Mouse (Mus musculus): ENCODE data around the gene Wwc2. TPM values are rescaled to one million over a fixed set of nuclear protein-coding genes. Genes with fewer than 3 reads are reported as not detected.

Gene Wwc2
- polyA plus RNA-seq, 1 experiment from 2014 or later, result 16.7 TPM

DNA sequence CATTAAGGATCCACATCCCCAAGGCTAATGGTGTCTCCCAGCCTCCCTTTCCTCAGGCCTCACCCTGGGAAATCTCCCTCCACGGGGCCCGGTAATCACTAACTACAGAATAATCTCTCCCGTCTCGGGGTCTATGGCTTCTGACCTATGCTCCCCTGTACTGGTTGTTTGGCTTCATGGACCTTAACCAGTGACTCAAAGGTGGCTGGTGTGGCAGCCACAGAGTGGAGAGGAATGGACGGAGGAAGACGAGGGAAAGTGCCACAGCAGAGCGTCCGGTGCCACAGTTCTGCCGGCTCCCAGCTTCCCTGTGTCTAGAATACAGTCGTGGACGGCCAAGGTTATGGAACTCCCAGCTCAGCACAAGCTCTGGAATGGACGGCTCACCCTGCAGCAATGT, 114.9 kb downstream of the Wwc2 start:
- no peak overlapping the region for H3K9ac ChIP-seq (replicated peaks; ENCODE audit: low read length)
- H3K27me3 ChIP-seq (ENCODE audit: insufficient read depth, low read length), result no peaks in the 10 kb centered on the region
- no peak overlapping the region for H3K27ac ChIP-seq (ENCODE audit: low read length)
- 84% methylated on average over 12 of the region's 12 CpGs for WGBS
- peak; percentile 39 for ATAC-seq (ENCODE audit: low FRiP score, low TSS enrichment)
- no peaks in the 10 kb centered on the region; the same call in 1 of the 2 replicates for H3K4me1 ChIP-seq (ENCODE audit: insufficient read depth, low read length)
- no peaks in the 10 kb centered on the region for H3K9me3 ChIP-seq (ENCODE audit: low read length)
- no peak overlapping the region for H3K4me2 ChIP-seq (replicated peaks; ENCODE audit: low read depth, low read length)
- H3K4me3 ChIP-seq (ENCODE audit: low read length), result no peak overlapping the region
- H3K36me3 ChIP-seq (ENCODE audit: insufficient read depth, low read length), result peaks cover 32% of the 10 kb centered on the region

DNA sequence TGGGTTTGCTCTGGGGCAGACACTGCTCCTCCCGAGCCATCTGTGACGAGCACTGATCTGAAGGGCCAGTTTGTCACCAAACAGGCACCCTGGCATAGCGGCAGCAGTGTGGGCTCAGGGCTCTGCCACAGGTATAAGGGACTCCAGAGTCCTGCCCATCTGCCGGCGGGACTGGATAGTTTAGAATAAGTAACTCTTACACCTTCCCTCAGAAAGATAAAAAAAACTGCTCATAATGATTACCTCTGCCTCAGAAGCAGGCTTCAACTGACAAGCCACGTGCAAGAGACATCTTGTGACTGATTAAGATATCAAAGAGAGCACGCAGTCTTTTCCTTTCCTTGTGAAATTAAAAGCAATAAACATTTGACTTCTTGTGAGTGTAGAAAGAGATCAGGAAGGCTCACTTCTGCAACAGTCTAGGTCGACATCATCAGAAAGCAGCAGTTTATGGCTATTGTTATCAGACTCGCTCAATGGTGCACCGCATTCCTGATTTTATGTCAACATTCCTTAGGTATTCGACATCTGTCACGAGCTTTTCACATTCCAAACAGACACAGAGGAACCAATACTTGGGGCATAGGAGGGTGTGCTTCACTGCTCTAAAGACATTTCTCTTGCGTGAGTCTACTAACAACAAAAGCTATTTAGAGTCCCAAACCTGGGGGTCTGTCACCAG, 116.1 kb downstream of the Wwc2 start:
- no peak for ATAC-seq (ENCODE audit: low FRiP score, low TSS enrichment)
- H3K27ac ChIP-seq (ENCODE audit: low read length), result no peak overlapping the region

DNA sequence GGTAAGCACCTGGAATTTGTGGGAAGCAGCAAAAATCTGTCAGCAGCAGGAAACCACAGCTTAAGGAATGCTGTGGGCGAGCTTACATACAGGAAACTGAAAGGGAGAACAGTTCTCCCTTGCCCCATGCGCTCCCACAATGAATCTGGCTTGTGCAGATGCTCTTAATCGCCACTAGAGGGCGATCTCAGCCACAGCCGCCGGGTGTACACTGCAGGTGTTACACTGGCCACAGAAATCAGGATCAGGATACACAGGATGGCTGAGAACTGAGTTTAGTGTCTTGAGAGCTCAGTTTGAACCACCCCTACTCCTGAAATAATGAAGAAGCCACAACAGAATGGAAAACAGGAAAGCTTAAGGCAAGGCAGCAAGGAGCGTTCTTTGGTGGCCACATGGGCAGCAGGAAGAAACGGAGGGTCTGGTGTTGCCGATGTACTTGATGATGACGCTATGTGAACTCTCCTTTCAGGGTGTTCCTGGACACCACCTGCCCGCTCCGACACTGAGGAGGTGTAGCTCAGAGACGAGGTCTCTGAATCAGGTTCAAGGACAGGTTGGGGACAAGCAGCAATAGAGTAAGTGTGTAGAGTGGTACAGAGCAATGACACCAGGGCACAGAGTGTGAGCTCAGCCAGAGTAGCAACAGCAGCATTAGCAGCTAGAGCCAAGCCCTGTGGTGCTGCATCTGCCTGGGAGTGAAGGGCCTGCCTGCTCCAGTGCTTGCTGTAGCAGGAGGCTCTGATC, 118.2 kb downstream of the Wwc2 start:
- Histone ChIP-seq H3K4me1 (ENCODE audit: insufficient read depth, low read length) (no peaks in the 10 kb centered on the region; the same call in 1 of the 2 replicates), H3K4me3 (ENCODE audit: low read length) (no peak overlapping the region), H3K9me3 (ENCODE audit: low read length) (no peaks in the 10 kb centered on the region), H3K9ac (replicated peaks; ENCODE audit: low read length) (no peak overlapping the region), H3K36me3 (ENCODE audit: insufficient read depth, low read length) (peaks cover 45% of the 10 kb centered on the region), H3K27ac (ENCODE audit: low read length) (no peak overlapping the region), H3K4me2 (replicated peaks; ENCODE audit: low read depth, low read length) (no peak overlapping the region), H3K27me3 (ENCODE audit: insufficient read depth, low read length) (no peaks in the 10 kb centered on the region)
- ATAC-seq (ENCODE audit: low FRiP score, low TSS enrichment), result peak; percentile 75
- WGBS, result 53% methylated on average over 13 of the region's 13 CpGs

More for the DNA sequence above, 116.1 kb downstream of the Wwc2 start:
- no peaks in the 10 kb centered on the region for H3K9me3 ChIP-seq (ENCODE audit: low read length)
- peaks cover 37% of the 10 kb centered on the region for H3K36me3 ChIP-seq (ENCODE audit: insufficient read depth, low read length)
- 63% methylated on average over 13 of the region's 13 CpGs for WGBS
- H3K4me2 ChIP-seq (replicated peaks; ENCODE audit: low read depth, low read length), result no peak overlapping the region
- no peaks in the 10 kb centered on the region; the same call in 1 of the 2 replicates for H3K4me1 ChIP-seq (ENCODE audit: insufficient read depth, low read length)
- H3K9ac ChIP-seq (replicated peaks; ENCODE audit: low read length), result no peak overlapping the region
- no peaks in the 10 kb centered on the region for H3K27me3 ChIP-seq (ENCODE audit: insufficient read depth, low read length)
- H3K4me3 ChIP-seq (ENCODE audit: low read length), result no peak overlapping the region

DNA sequence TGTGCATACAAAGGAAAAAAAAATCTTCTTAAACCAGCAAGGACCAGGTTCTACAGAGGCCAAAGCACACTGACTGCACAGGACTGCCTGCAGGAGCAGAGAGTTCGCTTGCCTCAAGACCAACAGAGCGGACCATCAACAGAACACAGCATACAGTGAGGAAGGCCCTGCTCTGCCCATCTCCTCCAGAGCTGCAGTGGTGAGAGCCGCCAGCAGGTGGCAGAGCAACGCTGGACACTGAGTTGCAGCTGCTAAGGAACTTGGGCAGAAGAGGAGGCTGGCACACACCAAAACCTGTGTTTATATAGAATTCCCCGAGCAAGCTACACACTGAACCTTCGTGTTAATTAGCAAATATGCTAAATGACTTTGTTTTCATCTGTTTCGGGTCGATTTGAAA, 123.7 kb downstream of the Wwc2 start:
- 24% methylated on average over 8 of the region's 8 CpGs for WGBS
- H3K27ac ChIP-seq (ENCODE audit: low read length), result no peak overlapping the region
- H3K36me3 ChIP-seq (ENCODE audit: insufficient read depth, low read length), result peaks cover 64% of the 10 kb centered on the region
- H3K9ac ChIP-seq (replicated peaks; ENCODE audit: low read length), result no peak overlapping the region
- H3K4me3 ChIP-seq (ENCODE audit: low read length), result no peak overlapping the region
- no peak overlapping the region for H3K4me2 ChIP-seq (replicated peaks; ENCODE audit: low read depth, low read length)
- ATAC-seq (ENCODE audit: low FRiP score, low TSS enrichment), result peak; percentile 80
- H3K27me3 ChIP-seq (ENCODE audit: insufficient read depth, low read length), result no peaks in the 10 kb centered on the region
- no peaks in the 10 kb centered on the region for H3K4me1 ChIP-seq (ENCODE audit: insufficient read depth, low read length)
- H3K9me3 ChIP-seq (ENCODE audit: low read length), result no peaks in the 10 kb centered on the region

DNA sequence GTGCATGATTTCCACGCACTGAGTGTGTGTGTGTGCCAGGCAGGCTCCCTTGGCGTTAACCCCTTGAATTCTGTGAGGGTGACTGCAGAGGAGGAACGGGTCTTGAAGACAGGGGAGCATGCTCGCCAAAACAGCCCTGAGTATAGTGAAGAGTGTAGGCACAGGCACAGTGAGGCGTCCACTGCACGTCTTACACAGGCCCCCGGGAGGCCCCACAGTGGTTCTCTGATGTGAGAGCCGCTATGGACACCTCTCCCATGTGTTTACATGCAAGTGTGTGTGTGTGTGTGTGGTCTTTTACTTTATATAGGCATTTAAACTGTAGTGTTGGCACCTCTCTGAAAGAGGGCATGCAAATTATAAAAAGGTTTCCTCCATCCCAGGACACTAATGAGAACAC, 124.2 kb downstream of the Wwc2 start:
- H3K36me3 ChIP-seq (ENCODE audit: insufficient read depth, low read length), result peaks cover 68% of the 10 kb centered on the region
- no peak overlapping the region for H3K4me3 ChIP-seq (ENCODE audit: low read length)
- H3K4me1 ChIP-seq (ENCODE audit: insufficient read depth, low read length), result no peaks in the 10 kb centered on the region
- no peak overlapping the region for H3K9ac ChIP-seq (replicated peaks; ENCODE audit: low read length)
- WGBS, result 91% methylated on average over 8 of the region's 8 CpGs
- no peaks in the 10 kb centered on the region for H3K27me3 ChIP-seq (ENCODE audit: insufficient read depth, low read length)
- H3K4me2 ChIP-seq (replicated peaks; ENCODE audit: low read depth, low read length), result no peak overlapping the region
- ATAC-seq (ENCODE audit: low FRiP score, low TSS enrichment), result peak; percentile 29; the same call in 1 of the 2 replicates
- no peak overlapping the region for H3K27ac ChIP-seq (ENCODE audit: low read length)
- no peaks in the 10 kb centered on the region for H3K9me3 ChIP-seq (ENCODE audit: low read length)

DNA sequence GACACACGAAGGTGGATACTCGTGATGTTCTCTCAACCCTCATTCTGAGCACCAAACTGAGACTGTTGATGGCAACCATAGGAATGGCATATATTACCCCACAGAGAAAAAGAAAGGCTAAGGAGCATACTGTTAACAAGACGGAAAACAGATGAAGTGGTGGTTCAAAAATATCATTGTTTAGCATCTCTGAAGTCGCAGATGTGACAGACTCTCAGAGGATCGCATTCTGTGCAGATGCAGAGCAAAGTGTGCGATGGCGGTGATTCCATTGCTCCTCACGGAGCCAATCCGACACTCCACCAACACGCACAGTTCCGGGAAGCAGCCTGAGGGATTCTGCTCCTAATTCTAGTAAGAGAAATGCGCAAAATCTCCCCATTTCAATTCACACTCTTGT, 131.5 kb downstream of the Wwc2 start:
- Histone ChIP-seq H3K27ac (ENCODE audit: low read length) (no peak overlapping the region), H3K27me3 (ENCODE audit: insufficient read depth, low read length) (no peaks in the 10 kb centered on the region), H3K4me3 (ENCODE audit: low read length) (no peak overlapping the region), H3K9me3 (ENCODE audit: low read length) (no peaks in the 10 kb centered on the region), H3K4me2 (replicated peaks; ENCODE audit: low read depth, low read length) (no peak overlapping the region), H3K36me3 (ENCODE audit: insufficient read depth, low read length) (peaks cover 68% of the 10 kb centered on the region), H3K4me1 (ENCODE audit: insufficient read depth, low read length) (no peaks in the 10 kb centered on the region), H3K9ac (replicated peaks; ENCODE audit: low read length) (no peak overlapping the region)
- no peak for ATAC-seq (ENCODE audit: low FRiP score, low TSS enrichment)
- WGBS, result 95% methylated on average over 12 of the region's 12 CpGs

DNA sequence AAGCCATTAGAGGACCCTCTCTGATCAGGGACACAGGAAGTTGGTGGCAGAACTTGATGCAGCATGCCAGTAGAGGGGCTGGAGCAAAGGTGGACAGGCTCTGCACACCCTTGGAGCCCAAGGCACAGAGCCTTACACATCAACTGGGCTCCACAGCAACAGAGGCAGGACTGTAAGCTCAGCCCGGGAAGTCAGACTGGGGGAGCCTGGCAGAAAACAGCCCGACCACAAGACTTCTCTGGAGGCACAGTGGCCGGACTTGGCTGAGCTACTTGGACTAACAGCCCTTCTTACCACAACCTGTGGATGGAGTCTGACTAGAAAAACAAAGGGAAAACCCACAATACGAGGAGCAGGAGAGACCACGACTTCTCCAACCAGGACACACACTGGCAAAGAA, 137.4 kb downstream of the Wwc2 start:
- no peak for ATAC-seq (ENCODE audit: low FRiP score, low TSS enrichment)
- no peaks in the 10 kb centered on the region for H3K9me3 ChIP-seq (ENCODE audit: low read length)
- WGBS, result 86% methylated on average over 5 of the region's 5 CpGs
- no peaks in the 10 kb centered on the region for H3K27me3 ChIP-seq (ENCODE audit: insufficient read depth, low read length)
- H3K27ac ChIP-seq (ENCODE audit: low read length), result no peak overlapping the region
- no peak overlapping the region for H3K4me2 ChIP-seq (replicated peaks; ENCODE audit: low read depth, low read length)
- H3K36me3 ChIP-seq (ENCODE audit: insufficient read depth, low read length), result peaks cover 51% of the 10 kb centered on the region
- no peak overlapping the region for H3K9ac ChIP-seq (replicated peaks; ENCODE audit: low read length)
- no peak overlapping the region for H3K4me3 ChIP-seq (ENCODE audit: low read length)
- H3K4me1 ChIP-seq (ENCODE audit: insufficient read depth, low read length), result peaks cover 17% of the 10 kb centered on the region; the same call in 1 of the 2 replicates

DNA sequence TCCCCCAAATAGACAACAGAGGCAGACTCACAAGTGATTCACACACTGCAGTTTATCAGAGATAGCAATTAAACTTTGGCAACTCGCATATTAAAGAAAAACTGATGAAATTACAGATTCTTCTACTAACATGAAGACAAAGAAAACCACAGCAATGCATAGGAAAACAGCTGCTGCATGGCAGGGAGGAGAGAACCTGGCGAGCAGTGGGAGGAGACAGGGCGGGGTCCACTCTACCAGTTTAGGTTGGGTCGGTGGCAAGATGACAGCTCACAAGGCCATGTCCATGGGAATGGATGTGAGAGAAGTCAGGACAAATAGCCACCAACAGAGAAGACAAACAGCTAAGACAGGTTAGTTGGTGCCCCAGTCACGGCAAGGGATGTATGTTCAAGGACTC, 138.0 kb downstream of the Wwc2 start:
- H3K27ac ChIP-seq (ENCODE audit: low read length), result peak overlapping the region; percentile 60; the same call in 1 of the 2 replicates
- peaks cover 51% of the 10 kb centered on the region for H3K36me3 ChIP-seq (ENCODE audit: insufficient read depth, low read length)
- H3K27me3 ChIP-seq (ENCODE audit: insufficient read depth, low read length), result no peaks in the 10 kb centered on the region
- H3K9me3 ChIP-seq (ENCODE audit: low read length), result no peaks in the 10 kb centered on the region
- H3K4me1 ChIP-seq (ENCODE audit: insufficient read depth, low read length), result peaks cover 17% of the 10 kb centered on the region; the same call in 1 of the 2 replicates
- H3K4me3 ChIP-seq (ENCODE audit: low read length), result no peak overlapping the region
- 64% methylated on average over 5 of the region's 5 CpGs for WGBS
- H3K9ac ChIP-seq (replicated peaks; ENCODE audit: low read length), result no peak overlapping the region
- no peak for ATAC-seq (ENCODE audit: low FRiP score, low TSS enrichment)
- no peak overlapping the region for H3K4me2 ChIP-seq (replicated peaks; ENCODE audit: low read depth, low read length)

DNA sequence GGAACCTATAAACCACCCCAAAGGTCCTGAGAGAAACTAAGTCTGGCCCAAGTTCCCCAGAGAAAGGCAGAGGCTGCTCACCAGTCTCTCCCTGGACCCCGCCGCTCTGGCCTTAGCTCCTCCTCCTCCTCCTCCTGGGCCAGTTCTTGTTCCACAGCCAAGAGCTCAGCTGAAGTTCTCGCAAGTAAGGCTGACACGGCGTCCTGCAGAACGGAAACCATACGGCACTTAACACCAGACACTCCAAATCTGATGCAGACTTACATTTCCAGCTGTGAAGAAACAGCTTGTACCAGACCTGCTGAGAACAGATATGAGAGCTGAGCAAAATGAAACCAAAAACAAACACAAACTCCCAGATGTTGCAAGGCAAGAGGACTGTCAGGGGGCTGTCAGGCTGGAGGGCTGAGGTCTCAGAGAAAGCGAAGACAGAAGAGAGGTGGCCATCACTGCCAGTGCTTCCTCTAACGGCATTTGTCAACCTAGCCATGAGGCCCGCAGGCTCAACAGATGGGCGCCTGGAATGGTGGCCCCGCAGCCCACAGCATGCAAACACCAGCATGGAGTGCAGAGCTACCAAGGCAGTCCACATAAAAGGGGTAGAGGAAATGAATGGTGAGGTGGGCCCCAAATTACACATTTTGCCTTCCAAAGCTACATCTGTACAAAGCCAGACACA, 138.8 kb downstream of the Wwc2 start:
- H3K4me2 ChIP-seq (replicated peaks; ENCODE audit: low read depth, low read length), result peak overlapping the region; percentile 30
- peak; percentile 57 for ATAC-seq (ENCODE audit: low FRiP score, low TSS enrichment)
- no peaks in the 10 kb centered on the region for H3K9me3 ChIP-seq (ENCODE audit: low read length)
- H3K4me1 ChIP-seq (ENCODE audit: insufficient read depth, low read length), result peaks cover 17% of the 10 kb centered on the region; the same call in 1 of the 2 replicates
- peak overlapping the region; percentile 10 for H3K4me3 ChIP-seq (ENCODE audit: low read length)
- H3K9ac ChIP-seq (replicated peaks; ENCODE audit: low read length), result no peak overlapping the region
- H3K36me3 ChIP-seq (ENCODE audit: insufficient read depth, low read length), result peaks cover 54% of the 10 kb centered on the region
- no peaks in the 10 kb centered on the region for H3K27me3 ChIP-seq (ENCODE audit: insufficient read depth, low read length)
- H3K27ac ChIP-seq (ENCODE audit: low read length), result peak overlapping the region; percentile 60
- 41% methylated on average over 12 of the region's 12 CpGs for WGBS
